Mouse (Mus musculus): ENCODE data around the gene Chst11.
A peak's percentile ranks its signal among the peaks of the same experiment; 100 is the strongest.

Chst11 gene

DNA sequence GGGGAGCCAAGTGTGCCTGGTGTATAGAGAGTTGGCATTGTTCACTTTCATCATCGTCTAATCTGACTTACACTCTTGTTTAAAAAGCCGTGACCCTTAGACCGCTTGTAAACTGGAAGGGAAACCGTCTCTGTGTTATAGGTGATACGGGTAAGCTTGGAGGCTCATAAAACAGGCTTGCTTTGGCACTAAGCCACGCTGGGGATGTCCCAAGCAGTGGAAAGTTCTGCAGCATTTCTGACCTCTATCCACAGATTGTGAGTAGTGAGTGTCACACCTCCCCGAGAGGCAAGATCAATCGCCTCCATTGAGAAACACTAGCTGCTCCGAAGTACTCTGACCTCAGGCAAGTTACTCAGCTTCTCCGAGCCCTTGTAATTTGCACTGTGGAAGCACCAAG lies 47.3 kb downstream of the Chst11 start:
- DNase-seq (ENCODE audit: low read depth, low spot score), result peak; percentile 4

DNA sequence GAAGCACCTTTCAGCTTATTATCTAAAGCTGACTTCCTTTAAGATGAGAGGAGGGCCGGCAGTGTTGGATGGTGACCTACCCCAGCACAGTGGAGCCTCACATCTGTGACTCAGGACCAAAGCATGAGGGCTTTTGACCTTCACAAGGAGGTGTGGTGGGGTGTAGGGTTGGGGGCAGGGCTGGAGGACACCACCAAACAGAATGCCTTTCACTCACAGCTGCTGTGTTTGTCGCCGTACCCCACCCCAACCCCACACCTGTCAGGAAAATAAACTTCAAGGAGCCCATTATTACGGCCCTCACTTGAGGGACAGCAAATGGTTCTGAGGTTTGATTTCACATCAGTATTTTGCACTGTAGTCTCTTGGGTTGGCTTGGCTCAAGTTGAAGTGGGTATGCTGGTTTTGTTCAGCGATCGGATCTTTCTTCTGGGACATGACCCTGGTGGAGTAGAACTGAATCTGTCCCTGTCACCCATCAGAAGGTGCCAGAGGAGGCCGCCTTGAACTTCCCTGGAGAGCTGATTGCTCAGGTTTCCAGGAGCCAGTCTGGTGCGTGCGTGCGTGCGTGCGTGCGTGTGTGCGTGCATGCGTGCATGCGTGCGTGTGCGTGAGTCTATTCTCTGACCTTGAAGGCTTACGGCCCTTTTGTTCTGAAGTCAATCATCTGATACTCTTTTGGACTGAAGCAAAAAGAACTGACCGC lies 51.2 kb downstream of the Chst11 start:
- no peak for DNase-seq (ENCODE audit: low read depth, low spot score)

DNA sequence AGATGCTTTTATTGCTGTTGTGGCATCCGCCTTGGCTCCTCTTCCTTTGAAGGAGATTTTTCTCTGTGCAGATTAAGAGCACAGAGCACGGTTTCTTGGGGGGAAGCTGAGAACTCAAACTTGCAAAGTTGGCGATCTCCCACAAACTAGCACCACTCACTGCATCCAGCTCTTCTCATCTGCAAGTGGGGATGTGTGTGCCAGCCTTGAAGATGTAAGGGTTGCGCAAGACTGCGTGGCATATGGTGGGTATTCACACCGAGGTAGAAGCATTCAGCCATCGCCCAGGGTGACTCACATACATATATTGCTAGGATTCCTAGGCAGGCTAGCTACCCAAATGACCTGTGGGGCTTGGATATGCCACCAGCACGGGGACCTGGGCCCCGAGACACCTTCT lies 52.9 kb downstream of the Chst11 start:
- DNase-seq (ENCODE audit: low read depth, low spot score), result no peak

DNA sequence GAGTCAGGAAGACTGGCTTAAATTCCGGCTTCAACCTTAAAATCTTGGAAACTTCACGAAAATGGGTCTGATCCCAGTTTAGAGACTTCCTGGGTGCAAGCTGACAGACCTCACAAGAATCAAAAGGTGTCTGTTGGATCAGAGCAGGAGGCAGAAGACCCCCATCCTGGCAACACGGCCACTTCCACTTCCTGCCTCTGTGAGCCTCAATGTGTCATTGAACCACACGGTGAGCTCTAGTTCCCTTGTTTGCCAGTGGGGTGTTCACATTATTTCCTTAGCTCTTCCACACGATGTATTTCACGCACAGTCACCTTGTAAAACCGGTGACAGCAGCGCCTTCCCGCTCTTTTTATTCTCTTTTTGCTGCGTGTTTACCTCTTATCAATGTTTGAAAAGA lies 54.1 kb downstream of the Chst11 start:
- DNase-seq (ENCODE audit: low read depth, low spot score), result no peak

DNA sequence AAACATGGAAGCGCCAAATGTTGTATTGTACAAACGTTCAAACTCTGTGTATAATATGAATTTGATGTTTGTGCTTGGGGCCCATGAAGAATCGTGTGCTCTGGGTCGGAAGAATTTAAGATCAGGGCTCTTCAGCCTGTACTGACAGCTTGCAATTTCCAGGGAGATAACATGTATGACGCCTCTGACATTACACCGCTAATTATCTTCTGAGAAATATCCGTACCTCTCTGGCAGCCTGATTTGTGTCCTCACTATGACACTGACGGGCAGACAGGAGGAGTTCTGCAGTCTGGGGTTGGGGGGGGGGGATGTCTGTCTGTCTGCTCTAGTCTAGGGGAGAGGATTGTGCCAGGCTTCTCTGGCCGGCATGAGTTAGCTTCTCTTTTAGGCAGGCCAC lies 56.6 kb downstream of the Chst11 start:
- DNase-seq (ENCODE audit: low read depth, low spot score), result no peak

DNA sequence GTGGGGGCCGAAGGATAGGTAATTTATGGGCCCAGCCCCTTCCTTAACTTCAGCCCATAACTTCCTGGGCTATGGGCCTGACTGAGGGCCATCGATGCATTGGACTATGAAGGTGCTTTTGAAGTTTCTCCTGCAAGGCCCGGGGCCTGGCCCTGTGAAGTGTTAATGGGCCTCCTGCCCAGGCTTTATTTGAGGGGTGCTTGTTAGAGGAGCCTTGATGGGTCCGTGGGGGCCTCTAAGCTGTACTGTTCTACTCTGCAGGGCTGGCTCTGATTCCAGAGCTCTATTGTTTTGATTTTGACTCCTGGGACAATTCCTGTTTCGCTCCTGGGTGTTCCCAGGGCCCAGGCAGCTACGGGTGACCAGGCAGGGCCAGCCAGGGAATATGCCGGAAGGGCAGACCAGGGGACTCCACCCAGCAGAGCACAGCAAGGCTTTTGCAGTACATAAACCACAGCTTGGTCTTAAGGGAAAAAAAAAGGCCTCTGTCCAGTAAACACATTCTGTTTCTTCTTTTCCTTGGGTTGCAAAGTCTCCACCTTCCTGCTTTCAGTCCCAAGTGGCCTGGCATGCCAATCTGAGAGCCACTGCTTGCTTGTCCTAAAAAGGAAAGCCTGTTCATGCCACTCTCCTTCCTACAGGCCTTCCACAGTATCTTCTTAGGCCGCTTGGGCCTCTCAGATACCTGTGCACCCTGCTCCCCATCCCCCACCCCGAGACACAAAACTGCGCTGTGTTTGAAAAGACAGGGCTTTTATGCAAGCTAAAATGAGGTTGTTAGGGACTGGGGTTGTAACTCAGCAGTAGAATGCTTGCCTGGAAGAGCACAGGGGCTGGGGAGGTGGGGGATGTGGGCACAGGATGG lies 57.5 kb downstream of the Chst11 start:
- DNase-seq (ENCODE audit: low read depth, low spot score), result no peak

DNA sequence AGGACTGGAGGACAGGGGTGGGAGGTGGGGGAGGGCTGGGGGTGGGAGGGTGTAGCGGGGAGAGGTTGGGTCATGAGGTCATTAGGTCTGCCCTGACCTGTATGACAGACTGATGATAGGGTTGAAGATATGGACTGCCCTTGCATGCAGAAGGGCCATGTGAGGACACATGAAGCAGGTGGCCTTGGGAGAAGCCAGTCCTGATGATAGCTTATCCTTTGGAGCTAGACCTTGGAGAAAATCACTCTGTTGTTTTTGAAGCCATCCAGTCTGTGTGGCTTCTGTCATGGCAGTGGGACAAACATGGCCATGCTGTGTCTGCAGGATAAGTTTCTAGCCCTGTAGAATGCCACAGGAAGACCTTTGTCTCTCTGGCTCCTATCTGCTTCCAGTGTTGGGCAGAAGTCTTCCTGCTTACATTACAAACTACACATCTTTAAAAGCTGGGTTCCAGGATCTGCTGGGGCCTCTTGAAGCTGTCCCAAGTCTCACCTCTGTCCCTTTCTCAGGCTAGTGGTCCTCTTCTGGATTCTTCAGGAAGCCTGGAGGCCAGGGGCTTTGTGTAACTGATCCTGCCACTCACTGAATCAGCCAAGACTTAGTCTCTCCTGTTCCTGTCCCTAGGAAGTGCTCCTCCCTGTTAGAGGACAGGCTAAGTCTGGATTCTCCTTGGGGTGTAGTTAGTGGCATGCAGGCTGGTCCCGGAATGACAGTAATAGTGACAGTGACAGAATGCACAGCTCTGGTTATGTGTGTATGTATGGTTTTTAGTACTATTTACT lies 58.4 kb downstream of the Chst11 start:
- no peak for DNase-seq (ENCODE audit: low read depth, low spot score)

DNA sequence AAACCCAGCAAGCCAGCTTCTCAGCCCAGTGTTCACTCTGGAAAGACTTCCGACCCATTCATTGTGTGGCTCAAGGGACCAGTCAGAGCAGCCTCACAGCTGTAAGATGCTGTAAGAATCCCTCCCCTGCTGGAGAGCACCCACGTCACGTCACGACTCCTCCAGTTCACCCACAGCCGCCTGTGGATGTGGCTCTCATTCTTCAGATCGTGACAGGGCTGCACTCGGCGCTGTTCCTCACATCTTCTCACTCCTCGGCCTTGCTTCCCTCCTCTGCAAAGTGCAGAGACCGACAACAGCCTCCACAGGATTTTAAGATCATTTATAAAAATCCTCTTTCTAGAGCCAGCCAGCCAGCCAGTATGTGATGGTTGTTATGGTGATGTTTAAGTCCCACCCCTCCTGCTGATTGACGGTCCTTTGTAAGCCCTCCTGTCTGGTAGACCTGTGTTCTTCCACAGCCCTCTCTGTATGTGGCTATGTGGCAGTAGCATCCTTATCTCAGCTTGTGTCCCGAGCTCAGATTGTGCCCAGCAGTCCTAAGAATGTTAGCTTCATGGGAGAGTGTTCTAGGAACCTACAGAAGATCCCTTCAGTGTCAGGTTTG lies 64.0 kb downstream of the Chst11 start:
- DNase-seq (ENCODE audit: low read depth, low spot score), result no peak

DNA sequence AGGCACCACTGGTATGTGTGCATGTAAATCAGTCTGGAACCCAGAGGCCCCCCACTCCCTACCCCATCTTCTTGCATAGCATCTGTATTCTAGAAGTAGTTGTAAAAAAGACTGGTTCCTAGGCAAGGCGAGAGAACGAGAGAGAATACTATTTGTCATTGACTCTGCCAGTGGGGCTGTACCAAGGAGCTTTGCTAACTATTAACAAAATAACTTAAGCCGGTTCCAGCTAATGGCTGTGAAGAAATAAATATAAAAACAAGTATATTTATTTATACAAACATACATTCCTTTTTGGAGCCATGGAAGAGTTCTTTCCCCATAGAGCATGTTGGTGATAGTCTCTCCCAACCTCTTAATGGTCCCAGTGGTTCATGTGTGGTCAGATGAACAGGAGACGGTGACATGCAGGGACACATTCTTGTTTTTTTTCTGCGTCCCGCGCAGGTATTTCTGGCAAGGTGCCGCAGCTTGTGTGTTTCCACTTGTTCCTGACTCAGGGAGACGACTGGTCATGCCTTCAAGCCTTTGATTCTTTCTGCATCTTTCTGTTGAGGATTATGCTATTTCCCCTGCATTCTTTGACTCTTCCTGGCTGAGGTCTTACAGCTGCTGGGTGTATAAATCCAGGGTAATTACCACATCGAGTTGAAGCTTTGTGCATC lies 68.7 kb downstream of the Chst11 start:
- DNase-seq (ENCODE audit: low read depth, low spot score), result no peak

DNA sequence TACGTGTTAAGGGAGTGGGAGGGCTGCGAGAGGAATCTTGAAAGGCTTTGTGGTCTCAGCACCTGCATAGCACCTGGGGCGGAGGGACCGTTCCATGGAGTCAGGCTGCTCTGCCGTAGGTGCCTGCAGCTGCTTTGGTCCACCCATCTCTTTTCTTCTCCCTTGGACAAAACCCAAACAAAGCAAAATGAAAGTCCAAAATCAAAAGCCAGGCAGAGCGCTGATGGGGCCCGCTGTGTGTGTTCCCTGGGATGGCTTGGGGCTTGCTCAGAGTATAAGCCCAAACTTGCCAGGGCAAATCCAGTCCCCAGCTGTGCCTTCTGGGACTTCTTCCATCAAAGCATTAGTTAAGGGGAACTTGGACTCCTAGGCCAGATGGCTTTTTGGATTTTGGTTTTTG lies 71.0 kb downstream of the Chst11 start:
- DNase-seq (ENCODE audit: low read depth, low spot score), result no peak

DNA sequence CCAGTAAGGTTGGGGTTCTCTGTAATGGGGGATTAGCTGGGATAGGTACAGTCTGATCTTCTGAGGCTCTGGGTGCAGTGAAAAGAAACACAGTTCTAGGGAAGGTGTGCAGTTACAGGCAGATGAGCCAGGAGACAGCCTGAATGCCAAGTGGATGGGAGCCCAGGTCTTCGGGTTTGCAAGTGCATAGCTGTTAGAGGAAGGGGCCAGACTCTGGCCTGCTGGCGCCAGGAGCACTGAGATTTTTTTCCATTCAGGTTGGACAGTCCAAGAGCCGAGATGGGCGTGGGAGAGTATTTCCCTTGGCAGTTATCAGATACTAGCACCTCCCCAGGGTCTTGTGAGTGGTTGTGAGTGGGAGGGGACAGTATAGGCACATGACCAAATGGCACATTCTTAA lies 71.6 kb downstream of the Chst11 start:
- no peak for DNase-seq (ENCODE audit: low read depth, low spot score)

DNA sequence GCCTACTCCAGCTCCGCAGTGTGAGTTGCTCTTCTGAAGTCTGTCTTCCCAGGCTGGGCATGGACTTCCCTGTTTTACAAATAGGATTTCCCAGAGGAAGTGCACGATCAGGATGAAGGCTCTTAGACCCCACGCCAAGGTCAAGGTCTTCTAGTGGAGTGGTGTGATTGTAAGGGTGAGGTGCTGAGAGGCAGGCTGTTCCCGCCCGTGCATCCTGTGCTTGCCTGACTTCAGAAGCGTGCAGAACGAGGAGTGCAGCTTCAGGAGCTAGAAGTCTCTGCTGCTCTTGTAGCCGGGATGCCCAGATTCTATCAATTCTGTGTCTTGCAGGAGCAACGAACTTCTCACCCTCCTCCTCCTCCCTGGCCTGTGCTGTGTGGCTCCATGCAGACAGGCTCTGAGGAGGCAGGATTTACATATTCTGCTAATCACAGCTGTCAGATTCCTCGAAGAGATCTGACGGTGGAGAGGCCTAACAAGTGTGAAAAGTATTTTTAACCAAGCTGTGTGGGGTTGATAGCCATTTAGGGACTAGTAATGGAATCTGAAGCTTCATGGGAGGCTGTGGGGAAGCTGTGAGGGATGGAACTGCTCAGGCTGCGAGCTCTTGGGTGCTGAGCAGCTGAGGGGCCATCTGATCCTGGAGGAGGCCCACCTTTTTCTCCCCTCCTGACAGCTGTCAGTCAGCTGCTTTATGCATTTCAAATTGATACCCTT lies 74.9 kb downstream of the Chst11 start:
- DNase-seq (ENCODE audit: low read depth, low spot score), result no peak

DNA sequence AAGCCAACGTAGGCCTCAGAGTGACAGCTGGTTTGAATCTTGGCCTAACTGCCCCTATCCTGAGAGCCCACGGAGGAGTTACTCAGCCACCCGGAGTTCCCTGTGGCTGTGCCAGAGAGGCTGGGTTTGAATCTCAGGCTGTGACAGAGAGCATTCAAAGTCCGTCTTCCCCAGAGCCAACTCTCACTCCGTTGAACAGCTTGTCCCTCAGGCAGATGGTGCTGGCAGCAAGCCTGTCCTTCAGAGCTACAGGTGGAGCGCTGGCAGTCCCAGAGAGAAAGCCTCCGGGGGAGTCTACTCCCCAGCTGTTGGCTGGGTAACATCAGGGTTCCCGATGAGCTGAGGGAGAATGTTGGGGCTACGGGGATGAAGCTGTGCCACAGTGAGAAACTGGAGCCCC lies 77.0 kb downstream of the Chst11 start:
- no peak for DNase-seq (ENCODE audit: low read depth, low spot score)

DNA sequence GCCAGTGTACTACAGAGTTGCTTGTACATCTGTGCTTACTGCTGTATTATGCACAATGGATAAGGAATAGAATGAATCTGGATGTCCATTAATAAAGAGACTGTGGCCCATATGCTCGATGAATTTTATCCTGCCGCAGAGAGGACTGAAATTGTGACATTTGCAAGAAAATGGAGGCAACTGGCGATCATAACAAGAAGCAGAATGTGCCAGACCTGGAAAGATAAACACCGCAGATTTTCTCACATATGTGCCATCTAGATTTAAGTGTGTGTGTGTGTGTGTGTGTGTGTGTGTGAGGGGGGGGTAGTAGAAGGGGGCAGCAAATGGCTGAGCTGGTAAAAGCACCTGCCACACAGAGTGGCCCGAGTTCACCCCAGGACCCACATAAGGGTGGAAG lies 79.5 kb downstream of the Chst11 start:
- DNase-seq (ENCODE audit: low read depth, low spot score), result no peak

DNA sequence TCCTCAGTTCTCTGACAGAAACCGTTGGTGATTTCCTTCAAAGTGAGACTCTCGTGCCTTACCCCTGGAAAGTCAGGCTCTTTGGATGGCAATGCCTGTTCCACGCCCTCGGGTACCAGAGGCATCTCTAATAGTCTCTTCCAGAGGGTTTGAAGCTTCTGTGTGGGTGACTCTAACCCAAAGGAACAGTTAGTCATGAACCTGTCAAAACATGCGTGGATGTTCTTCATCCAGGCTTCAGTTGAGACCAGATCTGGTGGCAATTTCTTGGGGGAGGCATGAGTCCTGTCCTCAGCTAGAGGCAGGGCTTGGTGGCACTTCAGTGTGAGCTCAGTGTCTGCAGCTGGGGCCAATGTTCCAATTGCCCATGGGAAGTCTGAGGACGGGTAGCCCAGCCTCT lies 80.9 kb downstream of the Chst11 start:
- no peak for DNase-seq (ENCODE audit: low read depth, low spot score)

DNA sequence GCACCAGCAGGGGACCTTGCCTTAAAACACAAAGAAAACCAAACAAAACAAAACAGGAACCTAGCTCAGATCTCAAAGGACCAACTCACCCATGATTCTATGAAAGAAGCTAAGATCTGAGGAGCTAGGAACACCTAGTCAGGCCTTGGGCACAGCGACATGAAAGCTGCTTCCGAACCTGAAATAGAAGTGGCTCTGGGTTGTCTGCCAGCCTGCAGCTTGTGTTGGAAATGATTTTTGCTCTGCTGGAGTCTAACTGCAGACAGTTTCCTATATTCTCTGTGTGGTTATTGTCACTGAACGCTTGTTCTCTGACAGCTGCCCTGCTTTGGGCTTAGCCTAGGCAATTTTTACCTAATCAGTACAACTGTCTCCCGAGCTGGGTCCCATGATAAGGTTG lies 82.0 kb downstream of the Chst11 start:
- no peak for DNase-seq (ENCODE audit: low read depth, low spot score)

DNA sequence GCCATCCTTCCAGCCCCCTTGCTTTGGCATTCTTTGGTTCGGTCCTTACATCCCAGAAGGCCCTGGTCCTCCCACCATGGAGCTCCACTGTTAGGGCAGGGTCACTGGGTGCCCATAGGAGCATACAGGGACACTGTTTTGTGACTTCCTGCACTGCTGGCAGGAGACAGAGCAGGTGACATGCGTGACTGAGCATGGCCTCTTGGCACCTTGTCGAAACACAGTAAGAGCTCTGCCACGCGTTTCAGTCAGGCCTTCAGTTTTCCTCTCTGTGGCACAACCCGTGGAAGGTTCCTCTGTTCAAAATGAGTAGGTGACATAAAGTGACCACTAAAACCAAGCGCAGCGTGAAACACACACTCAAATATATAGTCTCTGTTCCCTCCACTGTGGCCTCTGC lies 83.2 kb downstream of the Chst11 start:
- no peak for DNase-seq (ENCODE audit: low read depth, low spot score)

DNA sequence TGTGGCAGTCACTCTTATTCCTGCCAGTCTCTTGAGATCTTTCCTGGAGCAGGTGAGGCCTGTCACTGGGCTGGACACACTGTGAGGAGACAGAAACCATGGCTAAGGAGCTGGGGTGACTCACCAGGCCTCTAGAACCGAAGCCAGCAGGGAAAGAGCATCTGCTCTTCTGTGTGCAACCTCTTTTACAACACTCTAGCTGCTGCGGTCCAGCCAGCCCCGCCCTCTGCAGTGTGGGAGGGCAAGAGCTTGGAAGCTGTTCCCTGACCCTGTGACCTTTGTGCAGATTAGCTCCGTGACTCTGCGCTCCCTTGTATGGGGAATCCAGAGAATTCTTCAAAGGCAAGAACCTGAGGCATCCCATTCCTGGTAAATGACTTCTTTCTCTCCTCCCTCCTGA lies 84.5 kb downstream of the Chst11 start:
- DNase-seq (ENCODE audit: low read depth, low spot score), result no peak

DNA sequence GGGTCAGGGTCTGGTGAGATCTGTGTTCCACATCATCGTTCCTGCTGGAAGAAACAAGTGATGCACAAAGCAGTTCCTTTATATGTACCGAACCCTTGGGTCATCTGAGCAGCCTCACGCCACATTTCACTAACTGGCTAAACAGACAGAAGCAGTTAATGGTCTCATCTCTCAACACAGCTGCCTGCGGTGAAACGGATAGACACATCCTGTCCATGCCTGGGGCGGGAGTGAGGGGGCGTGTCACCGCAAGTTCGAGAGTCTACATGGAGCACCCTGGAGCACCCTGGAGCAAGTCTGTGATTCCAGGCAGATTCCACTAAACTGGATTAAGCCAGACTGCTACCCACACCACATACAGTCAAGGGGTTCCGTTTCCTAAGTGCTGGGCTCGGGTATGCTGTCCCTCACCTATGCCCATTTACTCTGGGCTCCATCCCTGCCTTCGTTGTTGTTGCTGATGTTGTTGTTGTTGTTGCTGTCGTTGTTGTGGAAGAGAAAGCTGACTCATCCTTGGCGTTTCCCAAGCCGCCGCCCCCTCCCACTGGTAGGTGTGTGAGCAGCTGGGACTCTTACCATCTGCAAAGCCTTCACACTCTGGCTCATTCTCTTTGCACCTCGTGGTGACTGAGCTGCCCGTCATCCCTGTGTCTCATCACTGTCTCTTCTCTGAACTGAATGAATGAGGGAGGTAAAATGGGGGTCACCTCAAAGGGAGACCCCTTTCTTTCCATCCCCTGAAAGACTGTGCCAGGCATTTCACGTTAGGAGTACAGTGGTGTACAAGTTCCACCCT lies 86.7 kb downstream of the Chst11 start:
- DNase-seq (ENCODE audit: low read depth, low spot score), result no peak

DNA sequence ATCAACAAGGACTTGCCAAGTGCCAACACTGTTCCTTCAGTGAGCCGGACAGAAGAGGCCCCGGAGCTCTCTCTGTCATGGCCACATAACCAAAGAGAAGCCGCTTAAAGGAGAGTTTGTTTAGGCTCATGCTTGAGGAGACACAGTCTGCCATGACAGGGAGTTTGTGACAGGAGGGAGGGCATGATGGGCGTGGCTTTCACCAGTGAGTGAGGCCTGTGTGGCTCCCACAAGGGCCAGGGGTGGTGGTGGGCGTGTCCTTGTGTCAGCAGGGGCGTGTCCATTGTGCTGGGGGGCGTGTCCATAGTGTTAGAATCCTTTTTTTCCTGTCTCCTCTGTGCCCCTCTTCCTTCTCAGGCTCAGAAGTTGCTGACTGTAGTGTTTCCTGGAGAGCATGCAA lies 87.8 kb downstream of the Chst11 start:
- no peak for DNase-seq (ENCODE audit: low read depth, low spot score)
